Mouse (Mus musculus): ENCODE data around the gene Fggy. TPM values are rescaled to one million over a fixed set of nuclear protein-coding genes. Genes with fewer than 3 reads are reported as not detected.

Fggy gene
- polyA plus RNA-seq, 1 experiment: 19.0 TPM

GRCm38 (mm10) chr4:95915628-95916579 is 358.6 kb downstream of the Fggy start:
- Histone ChIP-seq H3K27ac (ENCODE audit: insufficient read depth, low read depth, low read length) (peak overlapping the region; percentile 38; the same call in 1 of the 2 replicates), H3K4me3 (ENCODE audit: insufficient read depth, low read length) (no peak overlapping the region), H3K4me1 (ENCODE audit: control insufficient read depth, insufficient read depth, low read length) (peaks cover 15% of the 10 kb centered on the region)
- TF ChIP-seq CTCF (IDR thresholded peaks at IDR 0.05; ENCODE audit: low read depth, low read length) (no peak), POLR2A (IDR thresholded peaks at IDR 0.05; ENCODE audit: borderline replicate concordance, low read depth, low read length) (no peak)

GRCm38 (mm10) chr4:95917703-95918102 is 360.4 kb downstream of the Fggy start:
- TF ChIP-seq CTCF (IDR thresholded peaks at IDR 0.05; ENCODE audit: low read depth, low read length) (no peak), POLR2A (IDR thresholded peaks at IDR 0.05; ENCODE audit: borderline replicate concordance, low read depth, low read length) (no peak)
- H3K4me1 ChIP-seq (ENCODE audit: control insufficient read depth, insufficient read depth, low read length): peaks cover 15% of the 10 kb centered on the region
- H3K4me3 ChIP-seq (ENCODE audit: insufficient read depth, low read length): no peak overlapping the region
- no peak overlapping the region for H3K27ac ChIP-seq (ENCODE audit: insufficient read depth, low read depth, low read length)

DNA sequence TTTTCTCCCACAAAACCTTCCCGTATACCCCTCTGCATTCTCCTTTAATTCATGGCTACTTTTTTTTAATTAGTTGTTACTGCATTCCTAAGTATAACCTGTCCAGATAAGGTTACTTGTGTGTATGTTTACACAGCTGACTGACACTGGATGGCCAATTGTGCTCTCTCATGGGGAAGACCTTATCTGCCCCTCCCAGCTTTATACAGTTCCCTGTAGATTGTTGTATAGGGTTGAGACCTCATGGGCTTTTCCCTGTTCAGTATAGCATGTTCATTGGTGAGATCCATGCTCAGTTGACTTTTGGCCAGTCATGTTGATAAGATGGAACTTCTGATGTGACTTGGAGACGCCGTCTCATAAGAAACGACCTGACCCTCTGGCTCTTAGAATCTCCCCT is 363.1 kb downstream of the Fggy start:
- Histone ChIP-seq H3K4me3 (ENCODE audit: insufficient read depth, low read length) (no peak overlapping the region), H3K27ac (ENCODE audit: insufficient read depth, low read depth, low read length) (no peak overlapping the region), H3K4me1 (ENCODE audit: control insufficient read depth, insufficient read depth, low read length) (peaks cover 6% of the 10 kb centered on the region)
- no peak for TF ChIP-seq POLR2A (IDR thresholded peaks at IDR 0.05; ENCODE audit: borderline replicate concordance, low read depth, low read length)
- TF ChIP-seq CTCF (IDR thresholded peaks at IDR 0.05; ENCODE audit: low read depth, low read length): no peak

- no peak overlapping the region for H3K4me3 ChIP-seq (ENCODE audit: insufficient read depth, low read length)
- no peak overlapping the region for H3K27ac ChIP-seq (ENCODE audit: insufficient read depth, low read depth, low read length)
- no peaks in the 10 kb centered on the region for H3K4me1 ChIP-seq (ENCODE audit: control insufficient read depth, insufficient read depth, low read length)
- TF ChIP-seq CTCF (IDR thresholded peaks at IDR 0.05; ENCODE audit: low read depth, low read length) (peak; percentile 87), POLR2A (IDR thresholded peaks at IDR 0.05; ENCODE audit: borderline replicate concordance, low read depth, low read length) (no peak)
Measured at GRCm38 (mm10) chr4:95924210-95925184, 367.2 kb downstream of the Fggy start.

DNA sequence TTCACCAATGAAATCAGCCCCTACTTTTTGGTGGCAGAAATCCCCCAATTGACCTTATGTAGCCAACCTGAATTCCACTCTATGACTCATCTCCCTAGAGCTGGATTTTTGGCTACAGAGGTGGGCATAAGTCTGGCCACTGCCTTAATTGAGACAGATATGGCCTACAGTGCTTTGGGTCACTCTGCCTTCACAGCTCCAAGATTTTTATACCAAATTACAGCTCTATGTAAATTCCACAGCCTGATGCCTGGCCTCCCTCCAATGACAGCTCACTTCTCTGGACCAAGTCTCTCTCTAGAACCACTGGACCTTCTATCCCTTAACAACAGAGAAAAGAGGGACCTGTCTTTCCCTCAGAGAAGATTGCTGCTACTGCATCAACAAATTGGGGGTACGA is 371.5 kb downstream of the Fggy start:
- H3K27ac ChIP-seq (ENCODE audit: insufficient read depth, low read depth, low read length): no peak overlapping the region
- no peak overlapping the region for H3K4me3 ChIP-seq (ENCODE audit: insufficient read depth, low read length)
- H3K4me1 ChIP-seq (ENCODE audit: control insufficient read depth, insufficient read depth, low read length): no peaks in the 10 kb centered on the region
- no peak for TF ChIP-seq CTCF (IDR thresholded peaks at IDR 0.05; ENCODE audit: low read depth, low read length)
- TF ChIP-seq POLR2A (IDR thresholded peaks at IDR 0.05; ENCODE audit: borderline replicate concordance, low read depth, low read length): no peak

GRCm38 (mm10) chr4:95929936-95930335 is 372.6 kb downstream of the Fggy start:
- TF ChIP-seq CTCF (IDR thresholded peaks at IDR 0.05; ENCODE audit: low read depth, low read length) (no peak), POLR2A (IDR thresholded peaks at IDR 0.05; ENCODE audit: borderline replicate concordance, low read depth, low read length) (no peak)
- Histone ChIP-seq H3K4me3 (ENCODE audit: insufficient read depth, low read length) (no peak overlapping the region), H3K27ac (ENCODE audit: insufficient read depth, low read depth, low read length) (no peak overlapping the region), H3K4me1 (ENCODE audit: control insufficient read depth, insufficient read depth, low read length) (no peaks in the 10 kb centered on the region)

GRCm38 (mm10) chr4:95931331-95931730 is 374.0 kb downstream of the Fggy start:
- H3K4me1 ChIP-seq (ENCODE audit: control insufficient read depth, insufficient read depth, low read length): no peaks in the 10 kb centered on the region
- TF ChIP-seq CTCF (IDR thresholded peaks at IDR 0.05; ENCODE audit: low read depth, low read length): no peak
- no peak for TF ChIP-seq POLR2A (IDR thresholded peaks at IDR 0.05; ENCODE audit: borderline replicate concordance, low read depth, low read length)
- no peak overlapping the region for H3K27ac ChIP-seq (ENCODE audit: insufficient read depth, low read depth, low read length)
- no peak overlapping the region for H3K4me3 ChIP-seq (ENCODE audit: insufficient read depth, low read length)

GRCm38 (mm10) chr4:95933801-95934356 is 376.6 kb downstream of the Fggy start:
- Histone ChIP-seq H3K27ac (ENCODE audit: insufficient read depth, low read depth, low read length) (no peak overlapping the region), H3K4me3 (ENCODE audit: insufficient read depth, low read length) (no peak overlapping the region), H3K4me1 (ENCODE audit: control insufficient read depth, insufficient read depth, low read length) (no peaks in the 10 kb centered on the region)
- TF ChIP-seq POLR2A (IDR thresholded peaks at IDR 0.05; ENCODE audit: borderline replicate concordance, low read depth, low read length) (no peak), CTCF (IDR thresholded peaks at IDR 0.05; ENCODE audit: low read depth, low read length) (no peak)

- no peak for TF ChIP-seq CTCF (IDR thresholded peaks at IDR 0.05; ENCODE audit: low read depth, low read length)
- no peak for TF ChIP-seq POLR2A (IDR thresholded peaks at IDR 0.05; ENCODE audit: borderline replicate concordance, low read depth, low read length)
- Histone ChIP-seq H3K4me1 (ENCODE audit: control insufficient read depth, insufficient read depth, low read length) (no peaks in the 10 kb centered on the region), H3K27ac (ENCODE audit: insufficient read depth, low read depth, low read length) (no peak overlapping the region), H3K4me3 (ENCODE audit: insufficient read depth, low read length) (no peak overlapping the region)
Measured at GRCm38 (mm10) chr4:95934384-95935035, 377.2 kb downstream of the Fggy start.
